Mouse (Mus musculus): ENCODE data around the gene Tmbim7. TPM values are rescaled to one million over a fixed set of nuclear protein-coding genes. Genes with fewer than 3 reads are reported as not detected.

Gene Tmbim7
- not detected for polyA plus RNA-seq (2014; fragmentation: Illumina TruSeq; extraction: RNeasy Lipid Tissue Mini Kit (QIAGEN cat#74804); ENCODE audit: low read depth, low replicate concordance)

DNA sequence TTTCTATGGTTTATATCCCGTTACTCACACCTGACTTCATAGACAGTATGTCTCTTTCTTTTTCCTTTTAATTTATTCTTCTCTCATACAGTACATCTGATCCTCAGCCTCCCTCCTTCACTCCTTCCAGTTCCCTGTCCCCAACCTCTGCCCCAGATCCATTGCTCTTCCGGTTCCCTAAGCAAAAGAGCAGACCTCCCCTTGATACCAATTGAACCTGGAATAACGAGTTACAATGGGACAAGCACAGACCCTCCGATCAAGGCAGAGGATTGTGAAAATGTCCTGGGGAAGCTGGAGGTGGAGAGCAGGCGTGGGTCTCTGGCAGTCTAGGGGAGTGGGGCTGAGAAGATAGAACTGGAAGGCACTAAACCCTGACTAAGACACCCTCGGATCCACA is at the start of gene Tmbim7:
Gene Tmbim7, plus strand, starts transcription at position 301 of the 400 bp plus-strand sequence.

DNA sequence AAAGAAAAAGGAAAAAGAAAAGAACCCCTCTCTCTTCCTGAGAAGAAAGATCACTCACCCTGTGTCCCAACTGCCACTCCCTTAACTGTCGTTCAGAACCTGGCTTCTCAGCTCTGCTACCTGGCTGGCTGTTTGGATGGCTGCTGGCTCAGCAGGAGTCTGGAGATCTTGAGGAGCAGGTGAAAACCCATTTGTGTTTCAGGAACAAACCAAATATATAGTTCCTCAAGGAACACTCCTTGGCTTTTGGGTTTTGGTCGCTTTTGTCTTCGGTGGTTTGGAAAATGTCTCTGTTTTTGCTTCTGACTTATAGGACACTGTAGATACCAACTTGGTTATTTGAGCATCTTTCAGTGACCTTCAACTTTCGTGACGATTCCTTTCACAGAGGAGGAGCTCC is 6.1 kb downstream of the Tmbim7 start, which contains the start of gene Gatad1:
Gene Gatad1, minus strand, starts transcription at position 101 of the 400 bp plus-strand sequence.

Other genes starting within 250 kb of the Tmbim7 start
- gene Fam133b, start 107.3 kb upstream of the Tmbim7 start, polyA plus RNA-seq (2014; fragmentation: Illumina TruSeq; extraction: RNeasy Lipid Tissue Mini Kit (QIAGEN cat#74804); ENCODE audit: low read depth, low replicate concordance): 55.2 TPM
- 2.3 TPM for gene 1700109H08Rik, start 79.6 kb upstream of the Tmbim7 start, polyA plus RNA-seq (2014; fragmentation: Illumina TruSeq; extraction: RNeasy Lipid Tissue Mini Kit (QIAGEN cat#74804); ENCODE audit: low read depth, low replicate concordance)
- 29.6 TPM for gene Pex1, start 55.1 kb upstream of the Tmbim7 start, polyA plus RNA-seq (2014; fragmentation: Illumina TruSeq; extraction: RNeasy Lipid Tissue Mini Kit (QIAGEN cat#74804); ENCODE audit: low read depth, low replicate concordance)
- 14.4 TPM for gene Rbm48, start 54.6 kb upstream of the Tmbim7 start, polyA plus RNA-seq (2014; fragmentation: Illumina TruSeq; extraction: RNeasy Lipid Tissue Mini Kit (QIAGEN cat#74804); ENCODE audit: low read depth, low replicate concordance)
- 255 TPM for gene Gatad1, start 6.0 kb downstream of the Tmbim7 start, polyA plus RNA-seq (2014; fragmentation: Illumina TruSeq; extraction: RNeasy Lipid Tissue Mini Kit (QIAGEN cat#74804); ENCODE audit: low read depth, low replicate concordance)
- 127 TPM for gene Ankib1, start 151.7 kb downstream of the Tmbim7 start, polyA plus RNA-seq (2014; fragmentation: Illumina TruSeq; extraction: RNeasy Lipid Tissue Mini Kit (QIAGEN cat#74804); ENCODE audit: low read depth, low replicate concordance)
- gene Krit1, start 152.0 kb downstream of the Tmbim7 start, polyA plus RNA-seq (2014; fragmentation: Illumina TruSeq; extraction: RNeasy Lipid Tissue Mini Kit (QIAGEN cat#74804); ENCODE audit: low read depth, low replicate concordance): 80.3 TPM
- gene Lrrd1, start 194.0 kb downstream of the Tmbim7 start, polyA plus RNA-seq (2014; fragmentation: Illumina TruSeq; extraction: RNeasy Lipid Tissue Mini Kit (QIAGEN cat#74804); ENCODE audit: low read depth, low replicate concordance): not detected
- 12.8 TPM for gene Mterf1a, start 242.8 kb downstream of the Tmbim7 start, polyA plus RNA-seq (2014; fragmentation: Illumina TruSeq; extraction: RNeasy Lipid Tissue Mini Kit (QIAGEN cat#74804); ENCODE audit: low read depth, low replicate concordance)

Data from kidney, adult 10 weeks (tissue).